Comparison of ENCODE assay signal across 19 mouse cellular contexts in the genomic region with DNA sequence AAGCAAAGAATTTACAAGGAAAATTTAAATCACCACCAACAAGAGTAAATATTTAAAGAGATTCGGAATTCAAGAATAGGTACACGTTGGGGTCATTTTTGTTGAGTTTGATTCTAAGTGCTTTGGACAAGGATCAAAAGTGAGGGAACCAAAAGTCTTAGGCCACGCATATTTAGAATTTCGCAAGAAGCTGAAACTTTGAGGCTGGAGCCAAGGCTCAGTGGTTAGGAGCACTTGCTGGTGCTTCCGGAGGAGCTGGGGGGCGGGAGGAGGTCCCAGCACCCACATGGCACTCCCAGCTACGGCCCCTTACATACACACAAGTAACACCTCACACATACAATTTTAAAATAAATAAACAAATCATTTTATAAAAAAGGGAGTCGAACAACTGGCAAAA. TPM values are rescaled to one million over a fixed set of nuclear protein-coding genes. Genes with fewer than 3 reads are reported as not detected.
"Had no signal": no experiment of that assay in that cellular context is flagged by ENCODE, and none has a peak within 500 bp of the region (broad histone marks: within the 10 kb centered on the region; RNA-seq: fewer than 3 reads in every experiment).

No protein-coding gene starts in this region.

- DNase-seq: kidney, adult 2 months; kidney, postnatal 25 days; layer of hippocampus, postnatal 36 days; lung, adult 2 months; lung, postnatal 14 days; right cerebral cortex, adult 18-20 months; right cerebral cortex, postnatal 14 days; right cerebral cortex, postnatal 4 days; thymus, adult 2 months; thymus, postnatal 14 days; thymus, postnatal 4 days had no signal

- ATAC-seq: intestine, postnatal 0 days; liver, embryonic 12.5 days; midbrain, embryonic 15.5 days had no signal

RNA-seq across cellular contexts. Expression of a gene that starts 20.5 kb away (rescaled TPM):
- total RNA-seq: layer of hippocampus, adult 8-10 months; layer of hippocampus, postnatal 10 days; layer of hippocampus, postnatal 36 days; left cerebral cortex, adult 2 months; left cerebral cortex, postnatal 10 days; left cerebral cortex, postnatal 36 days had no signal
